Mouse (Mus musculus) thymus, adult 2 months (tissue): Measurements from ENCODE around the gene Clybl.

Experiments
- CTCF ChIP-seq: fragments of 200-500 bp; IDR thresholded peaks from 2 replicates; pipeline ENCODE4 v1.5.1; 2012; ENCODE audit warnings: mild to moderate bottlenecking, control low read depth, low read length, moderate library complexity, borderline replicate concordance; ENCODE audit not compliant: control insufficient read depth, poor library complexity, insufficient read depth; ENCODE audit errors: extremely low read depth
- POLR2A ChIP-seq: fragments of 200-500 bp; IDR thresholded peaks from 2 replicates; pipeline ENCODE4 v1.6.1; 2012; ENCODE audit warnings: mild to moderate bottlenecking, low read length, control low read depth, moderate library complexity; ENCODE audit not compliant: control insufficient read depth, poor library complexity, insufficient read depth; ENCODE audit errors: extremely low read depth

DNA sequence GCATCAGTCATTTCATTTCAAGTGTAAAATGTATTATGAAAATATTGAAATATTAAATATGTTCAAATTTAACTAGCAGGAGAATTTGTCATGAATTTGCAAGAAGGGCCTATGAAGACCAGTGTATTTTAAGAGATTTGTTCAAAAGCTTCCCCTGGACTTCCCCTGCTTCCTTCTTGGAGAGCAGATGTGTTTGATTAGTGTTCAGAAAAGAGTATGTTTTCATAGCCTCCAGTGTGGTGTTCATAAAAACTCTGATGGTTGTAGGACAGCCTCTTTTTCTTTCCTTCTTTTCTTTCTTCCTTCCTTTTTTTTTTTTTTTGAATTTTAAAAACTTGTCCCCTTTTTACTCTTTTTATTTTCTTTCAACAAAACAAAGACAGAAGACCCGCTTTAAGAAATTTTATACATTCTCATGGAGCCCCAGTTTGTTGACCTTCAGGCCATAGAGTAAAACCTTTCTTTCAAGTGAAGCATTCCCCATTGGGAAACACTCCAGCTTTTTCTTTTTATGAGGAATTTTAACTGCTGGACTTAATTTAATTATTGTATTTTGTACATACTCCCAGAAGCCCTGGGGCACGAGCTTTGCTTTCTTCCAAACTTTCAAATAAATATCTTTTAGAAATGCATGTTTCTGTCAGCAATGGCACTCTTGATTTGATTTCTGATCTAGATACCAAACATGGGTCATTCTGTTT lies 231.5 kb downstream of the Clybl start:
- TF ChIP-seq POLR2A (no peak), CTCF (no peak)
